Comparison of ENCODE assay signal across 12 mouse cellular contexts in the genomic region with DNA sequence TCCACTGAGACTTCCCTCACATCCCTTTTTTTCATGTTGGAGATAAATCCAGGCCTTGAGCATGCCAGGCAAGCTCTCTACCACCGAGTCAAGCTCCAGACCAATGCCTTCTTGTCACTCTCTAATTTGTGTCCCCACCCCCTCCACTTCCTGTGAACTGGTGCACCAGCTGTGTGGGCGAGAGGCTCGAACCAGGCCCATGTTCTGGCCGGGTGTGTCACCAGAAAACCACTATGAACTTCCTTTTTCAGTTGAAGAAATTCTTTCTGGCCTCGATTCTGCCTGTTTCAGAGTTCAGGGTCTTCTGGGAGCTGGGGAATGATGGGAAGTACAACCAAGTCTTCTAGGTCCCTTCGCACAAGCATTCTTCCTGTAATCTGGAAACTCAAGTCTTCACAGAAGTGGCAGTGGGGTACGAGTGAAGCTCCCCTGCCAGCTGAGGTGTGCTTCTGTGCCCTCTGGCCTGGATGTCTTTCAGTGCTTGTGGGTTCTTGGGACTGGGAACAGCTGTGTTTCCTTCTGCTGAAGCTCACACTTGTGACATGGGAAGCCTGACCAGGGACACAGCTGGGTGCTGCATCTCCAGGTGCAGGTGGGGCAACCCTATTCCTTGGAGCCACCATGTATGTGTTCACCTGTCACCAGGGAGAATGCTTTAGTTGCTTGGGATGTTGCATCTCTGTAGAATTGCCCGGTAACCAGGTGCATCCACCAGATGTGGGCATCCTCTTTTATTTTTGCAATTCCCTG. TPM values are rescaled to one million over a fixed set of nuclear protein-coding genes. Genes with fewer than 3 reads are reported as not detected.
DNase-seq lines count a peak whose midpoint lies in the region; ATAC-seq lines count a peak whose summit lies in the region.
"Had no signal": no experiment of that assay in that cellular context is flagged by ENCODE, and none has a peak within 500 bp of the region (broad histone marks: within the 10 kb centered on the region; RNA-seq: fewer than 3 reads in every experiment).

No protein-coding gene starts in this region.

- no peak overlapping the region for H3K4me3 ChIP-seq in liver, embryonic 13.5 days (replicated peaks)
- H3K4me3 ChIP-seq in midbrain, embryonic 11.5 days (ENCODE audit: low read depth, low read length), result no peak overlapping the region
- H3K4me3 ChIP-seq: midbrain, embryonic 15.5 days had no signal

- peak; percentile 26 for ATAC-seq in CD4-positive, CD25-positive, alpha-beta regulatory T cell, adult 4 months
- no peak for ATAC-seq in liver, embryonic 13.5 days (ENCODE audit: low read depth)
- ATAC-seq in midbrain, embryonic 11.5 days (ENCODE audit: low FRiP score), result no peak
- ATAC-seq: midbrain, embryonic 15.5 days had no signal

- H3K27ac ChIP-seq in liver, embryonic 13.5 days, result peak overlapping the region; percentile 34; the same call in 1 of the 2 replicates
- no peak overlapping the region for H3K27ac ChIP-seq in midbrain, embryonic 11.5 days (ENCODE audit: low read depth, low read length)
- H3K27ac ChIP-seq: midbrain, embryonic 15.5 days had no signal

- H3K9ac ChIP-seq in liver, embryonic 13.5 days, result 0 out of 2 replicates have a peak overlapping the region, but pooled peaks have one; percentile 29
- H3K9ac ChIP-seq in midbrain, embryonic 11.5 days (ENCODE audit: low read length), result no peak overlapping the region
- H3K9ac ChIP-seq: midbrain, embryonic 15.5 days had no signal

- H3K27me3 ChIP-seq in liver, embryonic 13.5 days, result no peaks in the 10 kb centered on the region
- H3K27me3 ChIP-seq in midbrain, embryonic 11.5 days (ENCODE audit: control insufficient read depth, insufficient read depth, low read length), result no peaks in the 10 kb centered on the region
- H3K27me3 ChIP-seq: midbrain, embryonic 15.5 days had no signal

- DNase-seq in A20 (ENCODE audit: low read depth, low spot score), result peak; percentile 80
- DNase-seq in liver, embryonic 13.5 days, result no peak
- peak; percentile 26 to 59 for DNase-seq in spleen, postnatal 14 days (ENCODE audit: low spot score in 2 of 2)
- no peak for DNase-seq in ovary, adult 18-20 months (ENCODE audit: low spot score)
- no peak for DNase-seq in midbrain, embryonic 11.5 days (ENCODE audit: low spot score, missing footprints)
- DNase-seq in frontal cortex, adult 2 months (ENCODE audit: extremely low spot score in 1 of 2, low spot score in 1 of 2), result no peak
- DNase-seq: cerebellum, adult 2 months had no signal

- H3K4me2 ChIP-seq in liver, embryonic 13.5 days, result no peak overlapping the region
- no peak overlapping the region for H3K4me2 ChIP-seq in midbrain, embryonic 11.5 days
- H3K4me2 ChIP-seq: heart, embryonic 11.5 days; midbrain, embryonic 15.5 days had no signal

- no peaks in the 10 kb centered on the region for H3K9me3 ChIP-seq in liver, embryonic 13.5 days (replicated peaks)
- H3K9me3 ChIP-seq in midbrain, embryonic 11.5 days (ENCODE audit: control insufficient read depth, low read length), result no peaks in the 10 kb centered on the region
- H3K9me3 ChIP-seq: midbrain, embryonic 15.5 days had no signal

- peaks cover 46% of the 10 kb centered on the region for H3K4me1 ChIP-seq in liver, embryonic 13.5 days (replicated peaks)
- peaks cover 4% of the 10 kb centered on the region for H3K4me1 ChIP-seq in midbrain, embryonic 11.5 days (ENCODE audit: control insufficient read depth, insufficient read depth, low read length)

- H3K36me3 ChIP-seq in liver, embryonic 13.5 days, result no peaks in the 10 kb centered on the region
- H3K36me3 ChIP-seq in midbrain, embryonic 11.5 days (ENCODE audit: control insufficient read depth, insufficient read depth, low read length), result no peaks in the 10 kb centered on the region
- H3K36me3 ChIP-seq: midbrain, embryonic 15.5 days had no signal

- WGBS in liver, embryonic 13.5 days (ENCODE audit: insufficient replicate concordance), result 30% methylated on average over 8 of the region's 8 CpGs
- WGBS in midbrain, embryonic 11.5 days, result 75% methylated on average over 8 of the region's 8 CpGs

RNA-seq across cellular contexts. Expression of gene Gm10643, which starts 0.9 kb away (rescaled TPM):
- 1 to 10 TPM; 1.2 to 1.7 TPM for polyA plus RNA-seq in CD4-positive, CD25-positive, alpha-beta regulatory T cell, adult 4 months (2017; shearing (Covaris generic))
- 0.12 and 0.14 TPM in 2 replicates for polyA plus RNA-seq in liver, embryonic 13.5 days (2015; fragmentation: Nextera tagmentation; extraction: Ambion mirVana)
- polyA plus RNA-seq in midbrain, embryonic 11.5 days (2014; fragmentation: Nextera tagmentation; extraction: Ambion mirVana), result 2.2 and 2.4 TPM in 2 replicates
- 3.7 and 5.3 TPM in 2 replicates for polyA plus RNA-seq in frontal cortex, adult 2 months (2012; rRNA removed)

RNA-seq across cellular contexts. Expression of gene Rfx1, which starts 2.6 kb away (rescaled TPM):
- 10 to 100 TPM; 10.9 to 14.0 TPM for polyA plus RNA-seq in CD4-positive, CD25-positive, alpha-beta regulatory T cell, adult 4 months (2017; shearing (Covaris generic))
- polyA plus RNA-seq in liver, embryonic 13.5 days (2015; fragmentation: Nextera tagmentation; extraction: Ambion mirVana), result 2.4 and 2.7 TPM in 2 replicates
- polyA plus RNA-seq in midbrain, embryonic 11.5 days (2014; fragmentation: Nextera tagmentation; extraction: Ambion mirVana), result 6.0 and 7.8 TPM in 2 replicates
- 36.6 and 37.9 TPM in 2 replicates for polyA plus RNA-seq in frontal cortex, adult 2 months (2012; rRNA removed)

RNA-seq across cellular contexts. Expression of gene Rln3, which starts 19.2 kb away (rescaled TPM):
- 10 to 100 TPM; 45.1 to 59.1 TPM for polyA plus RNA-seq in CD4-positive, CD25-positive, alpha-beta regulatory T cell, adult 4 months (2017; shearing (Covaris generic))
- polyA plus RNA-seq in liver, embryonic 13.5 days (2015; fragmentation: Nextera tagmentation; extraction: Ambion mirVana), result not detected in 2 replicates
- not detected in 2 replicates for polyA plus RNA-seq in midbrain, embryonic 11.5 days (2014; fragmentation: Nextera tagmentation; extraction: Ambion mirVana)
- not detected in 2 replicates for polyA plus RNA-seq in frontal cortex, adult 2 months (2012; rRNA removed)
- polyA plus RNA-seq: heart, embryonic 11.5 days; kidney, embryonic 14.5 days; limb, embryonic 11.5 days had no signal

RNA-seq across cellular contexts. Expression of gene Il27ra, which starts 21.6 kb away (rescaled TPM):
- polyA plus RNA-seq in CD4-positive, CD25-positive, alpha-beta regulatory T cell, adult 4 months (2017; shearing (Covaris generic)), result 100 to 1,000 TPM; 261 to 389 TPM
- 0.72 and 1.1 TPM in 2 replicates for polyA plus RNA-seq in liver, embryonic 13.5 days (2015; fragmentation: Nextera tagmentation; extraction: Ambion mirVana)
- 0.23 TPM in 2 replicates for polyA plus RNA-seq in midbrain, embryonic 11.5 days (2014; fragmentation: Nextera tagmentation; extraction: Ambion mirVana)
- polyA plus RNA-seq in frontal cortex, adult 2 months (2012; rRNA removed), result 0.40 and 0.42 TPM in 2 replicates

RNA-seq across cellular contexts. Expression of gene Dcaf15, which starts 40.5 kb away (rescaled TPM):
- 10 to 100 TPM; 14.5 to 15.5 TPM for polyA plus RNA-seq in CD4-positive, CD25-positive, alpha-beta regulatory T cell, adult 4 months (2017; shearing (Covaris generic))
- polyA plus RNA-seq in liver, embryonic 13.5 days (2015; fragmentation: Nextera tagmentation; extraction: Ambion mirVana), result 3.7 and 4.3 TPM in 2 replicates
- polyA plus RNA-seq in midbrain, embryonic 11.5 days (2014; fragmentation: Nextera tagmentation; extraction: Ambion mirVana), result 12.2 and 14.3 TPM in 2 replicates
- polyA plus RNA-seq in frontal cortex, adult 2 months (2012; rRNA removed), result 32.9 and 40.8 TPM in 2 replicates

Comparison
In these comparisons a context has a peak if more than half of its experiments do, and no peak if none do; other contexts are left out.
1. DNase-seq: peak in A20 (single experiment) and spleen, postnatal 14 days (2 of 2); none in liver, embryonic 13.5 days (single experiment), ovary, adult 18-20 months (single experiment), midbrain, embryonic 11.5 days (single experiment) and frontal cortex, adult 2 months (0 of 2).
2. RNA of gene Rln3, which starts 19.2 kb away (polyA plus RNA-seq): 45.1 to 59.1 TPM in CD4-positive, CD25-positive, alpha-beta regulatory T cell, adult 4 months; not detected in liver, embryonic 13.5 days, not detected in midbrain, embryonic 11.5 days and not detected in frontal cortex, adult 2 months; every median in the first group is over 10 times any median in the second.